Comparison of ENCODE assay signal across 14 mouse cellular contexts in the genomic region with DNA sequence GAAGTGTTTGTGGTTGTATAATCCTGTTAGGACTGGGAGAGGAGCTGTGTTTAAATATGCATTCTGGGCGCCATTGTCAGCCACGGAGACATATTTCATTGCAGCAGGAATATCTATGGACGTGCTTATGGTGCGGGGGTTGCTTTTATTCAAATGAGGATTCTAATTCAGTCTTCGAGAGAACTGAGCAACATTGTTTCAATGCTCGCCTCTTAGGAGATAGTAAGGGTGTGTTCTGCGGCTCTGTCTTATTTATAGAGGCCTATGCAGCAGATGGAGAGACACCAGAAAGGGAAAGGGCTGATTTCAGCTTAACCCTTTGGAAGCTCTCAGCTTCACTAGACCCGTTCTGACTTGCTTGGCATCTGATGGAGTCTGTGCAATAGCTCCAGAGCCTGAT. TPM values are rescaled to one million over a fixed set of nuclear protein-coding genes. Genes with fewer than 3 reads are reported as not detected.
A peak's percentile ranks its signal among the peaks of the same experiment; 100 is the strongest.
DNase-seq lines count a peak whose midpoint lies in the region; ATAC-seq lines count a peak whose summit lies in the region.
"Had no signal": no experiment of that assay in that cellular context is flagged by ENCODE, and none has a peak within 500 bp of the region (broad histone marks: within the 10 kb centered on the region; RNA-seq: fewer than 3 reads in every experiment).

No protein-coding gene starts in this region.

- H3K4me1 ChIP-seq in heart, embryonic 16.5 days (ENCODE audit: control insufficient read depth, insufficient read depth, low read length), result 0 out of 2 replicates have a peak, but pooled peaks cover 2% of the 10 kb centered on the region
- H3K4me1 ChIP-seq in forebrain, embryonic 16.5 days (replicated peaks; ENCODE audit: control insufficient read depth, insufficient read depth, low read length), result peaks cover 21% of the 10 kb centered on the region
- peaks cover 11% of the 10 kb centered on the region for H3K4me1 ChIP-seq in midbrain, embryonic 16.5 days (ENCODE audit: control insufficient read depth, insufficient read depth, low read length)
- H3K4me1 ChIP-seq: liver, embryonic 15.5 days; megakaryocyte, embryonic 14.5 days had no signal

- H3K27me3 ChIP-seq in heart, embryonic 16.5 days (ENCODE audit: control insufficient read depth, insufficient read depth, low read length), result no peaks in the 10 kb centered on the region
- no peaks in the 10 kb centered on the region for H3K27me3 ChIP-seq in forebrain, embryonic 16.5 days (replicated peaks; ENCODE audit: control insufficient read depth, insufficient read depth, low read length)
- no peaks in the 10 kb centered on the region for H3K27me3 ChIP-seq in midbrain, embryonic 16.5 days (ENCODE audit: control insufficient read depth, insufficient read depth, low read depth, low read length)
- H3K27me3 ChIP-seq: intestine, embryonic 15.5 days; liver, embryonic 15.5 days; megakaryocyte, embryonic 14.5 days had no signal

- H3K4me2 ChIP-seq in heart, embryonic 16.5 days (ENCODE audit: low read depth, low read length), result peak overlapping the region; percentile 9; the same call in 1 of the 2 replicates
- no peak overlapping the region for H3K4me2 ChIP-seq in forebrain, embryonic 16.5 days (ENCODE audit: low read length)
- H3K4me2 ChIP-seq in midbrain, embryonic 16.5 days (ENCODE audit: low read length), result no peak overlapping the region
- H3K4me2 ChIP-seq: intestine, embryonic 15.5 days; liver, embryonic 15.5 days had no signal

- no peak for DNase-seq in heart, adult 9 months (ENCODE audit: low spot score in 2 of 2)
- peak; percentile 78 for DNase-seq in layer of hippocampus, adult 9-11 months
- DNase-seq in thymus, postnatal 10 days (ENCODE audit: low spot score in 2 of 2), result no peak
- DNase-seq in ovary, postnatal 10 days (ENCODE audit: low spot score), result no peak
- DNase-seq: adrenal gland, postnatal 10 days; cerebellum, adult 9-10 months; heart, adult 2 months had no signal

- WGBS in heart, embryonic 16.5 days, result 31% methylated on average over 8 of the region's 8 CpGs
- 43% methylated on average over 8 of the region's 8 CpGs for WGBS in forebrain, embryonic 16.5 days
- WGBS in midbrain, embryonic 16.5 days, result 32% methylated on average over 8 of the region's 8 CpGs

- H3K27ac ChIP-seq in heart, embryonic 16.5 days (ENCODE audit: low read length), result no peak overlapping the region
- H3K27ac ChIP-seq in forebrain, embryonic 16.5 days (ENCODE audit: low read length), result peak overlapping the region; percentile 62
- peak overlapping the region; percentile 40 for H3K27ac ChIP-seq in midbrain, embryonic 16.5 days (ENCODE audit: low read length)
- H3K27ac ChIP-seq: heart, adult 2 months; intestine, embryonic 15.5 days; liver, embryonic 15.5 days had no signal

- H3K36me3 ChIP-seq in heart, embryonic 16.5 days (ENCODE audit: control insufficient read depth, insufficient read depth), result no peaks in the 10 kb centered on the region
- no peaks in the 10 kb centered on the region for H3K36me3 ChIP-seq in forebrain, embryonic 16.5 days (ENCODE audit: control insufficient read depth, insufficient read depth)
- no peaks in the 10 kb centered on the region for H3K36me3 ChIP-seq in midbrain, embryonic 16.5 days (ENCODE audit: control insufficient read depth, insufficient read depth, low read length)
- H3K36me3 ChIP-seq: intestine, embryonic 15.5 days; liver, embryonic 15.5 days had no signal

- no peaks in the 10 kb centered on the region for H3K9me3 ChIP-seq in heart, embryonic 16.5 days (replicated peaks; ENCODE audit: control insufficient read depth, low read length)
- no peaks in the 10 kb centered on the region for H3K9me3 ChIP-seq in forebrain, embryonic 16.5 days (ENCODE audit: control insufficient read depth, low read length)
- H3K9me3 ChIP-seq in midbrain, embryonic 16.5 days (replicated peaks; ENCODE audit: control insufficient read depth, low read length, poor library complexity, severe bottlenecking), result no peaks in the 10 kb centered on the region
- H3K9me3 ChIP-seq: intestine, embryonic 15.5 days; liver, embryonic 15.5 days had no signal

- no peak for ATAC-seq in heart, embryonic 16.5 days (replicated peaks; ENCODE audit: extremely low read depth, insufficient read depth, low FRiP score)
- peak; percentile 56 for ATAC-seq in forebrain, embryonic 16.5 days
- ATAC-seq in midbrain, embryonic 16.5 days, result no peak
- ATAC-seq in cerebellum, adult (ENCODE audit: insufficient number of reproducible peaks, low FRiP score, low TSS enrichment), result no peak
- ATAC-seq: intestine, embryonic 15.5 days had no signal

- H3K9ac ChIP-seq in heart, embryonic 16.5 days (ENCODE audit: low read length), result no peak overlapping the region
- H3K9ac ChIP-seq in forebrain, embryonic 16.5 days (replicated peaks; ENCODE audit: low read depth, low read length), result no peak overlapping the region
- no peak overlapping the region for H3K9ac ChIP-seq in midbrain, embryonic 16.5 days (ENCODE audit: low read depth, low read length)
- H3K9ac ChIP-seq: intestine, embryonic 15.5 days; liver, embryonic 15.5 days had no signal

- no peak overlapping the region for H3K4me3 ChIP-seq in heart, embryonic 16.5 days (ENCODE audit: low read length)
- H3K4me3 ChIP-seq in forebrain, embryonic 16.5 days (replicated peaks; ENCODE audit: low read length), result no peak overlapping the region
- H3K4me3 ChIP-seq in midbrain, embryonic 16.5 days (ENCODE audit: low read depth, low read length), result no peak overlapping the region
- H3K4me3 ChIP-seq: heart, adult 2 months; intestine, embryonic 15.5 days; liver, embryonic 15.5 days; megakaryocyte, embryonic 14.5 days had no signal

RNA-seq across cellular contexts. Expression of a gene that starts 35.6 kb away (rescaled TPM):
- polyA plus RNA-seq in heart, embryonic 16.5 days (2015; fragmentation: Nextera tagmentation; extraction: Ambion mirVana), result 5.6 and 6.1 TPM in 2 replicates
- 96.5 and 121 TPM in 2 replicates for polyA plus RNA-seq in forebrain, embryonic 16.5 days (2015; fragmentation: Nextera tagmentation; extraction: Ambion mirVana)
- 50.4 and 57.8 TPM in 2 replicates for polyA plus RNA-seq in midbrain, embryonic 16.5 days (2015; fragmentation: Nextera tagmentation; extraction: Ambion mirVana)
